Mouse (Mus musculus): ENCODE measurements around the gene Clic6. TPM values are rescaled to one million over a fixed set of nuclear protein-coding genes. Genes with fewer than 3 reads are reported as not detected.
A peak's percentile ranks its signal among the peaks of the same experiment; 100 is the strongest.

Gene Clic6
- total and polyA plus RNA-seq, 2 experiments from 2014 or later: 0.70 to 3.5 TPM

DNA sequence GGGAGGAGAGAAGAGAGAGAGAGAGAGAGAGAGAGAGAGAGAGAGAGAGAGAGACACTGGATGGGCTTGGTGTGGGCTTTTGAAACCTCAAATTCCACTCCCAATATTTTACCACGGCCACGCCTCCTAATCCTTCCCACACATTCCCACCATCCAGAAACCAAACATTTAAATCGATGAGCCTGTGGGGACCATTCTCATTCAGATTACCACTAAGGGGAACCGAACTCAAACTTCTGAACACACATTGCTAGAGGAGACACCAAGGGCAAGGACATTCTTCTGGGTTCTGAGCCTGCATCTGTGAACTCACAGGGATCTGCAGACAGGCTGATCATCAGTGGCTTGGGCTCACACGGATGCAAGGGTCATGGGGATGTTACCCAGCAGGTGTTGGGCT, 2.9 kb downstream of the Clic6 start:
- H3K4me1 ChIP-seq (ENCODE audit: insufficient read depth, low read length): no peaks in the 10 kb centered on the region
- H3K27ac ChIP-seq (ENCODE audit: low read depth, low read length): no peak overlapping the region
- DNase-seq (ENCODE audit: low spot score) (no peak), ATAC-seq (ENCODE audit: low FRiP score) (no peak)
- H3K9ac ChIP-seq (replicated peaks; ENCODE audit: low read length, poor library complexity, severe bottlenecking): no peak overlapping the region
- TF ChIP-seq CTCF (IDR thresholded peaks at IDR 0.05): no peak
- no peaks in the 10 kb centered on the region for H3K9me3 ChIP-seq (ENCODE audit: low read length)
- no peak overlapping the region for H3K4me2 ChIP-seq (ENCODE audit: low read depth, low read length, poor library complexity, severe bottlenecking)
- H3K4me3 ChIP-seq (ENCODE audit: low read depth, low read length): no peak overlapping the region
- H3K27me3 ChIP-seq (ENCODE audit: insufficient read depth, low read length): no peaks in the 10 kb centered on the region
- no peaks in the 10 kb centered on the region for H3K36me3 ChIP-seq (ENCODE audit: insufficient read depth, low read length)
- WGBS: 87% methylated on average over 5 of the region's 5 CpGs

DNA sequence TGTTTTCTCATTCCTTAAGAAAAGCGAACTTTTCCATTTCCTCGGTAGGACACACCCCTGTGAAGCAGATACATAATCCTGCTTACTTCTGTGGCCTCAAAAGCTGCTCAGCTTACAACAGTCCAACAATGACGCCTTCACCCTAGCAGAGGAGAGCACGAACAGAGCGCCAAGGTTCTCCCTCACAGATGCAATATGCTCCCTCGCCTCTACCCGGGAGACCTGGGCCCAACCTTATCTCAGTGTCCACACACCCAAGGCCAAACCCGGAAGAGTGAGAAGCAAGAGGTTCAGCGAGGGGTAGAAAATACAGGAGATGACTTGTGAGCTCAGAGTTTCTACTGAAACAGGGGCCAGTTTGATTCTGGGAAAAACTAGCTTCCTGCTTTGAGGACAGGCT, 3.8 kb downstream of the Clic6 start:
- no peak for TF ChIP-seq CTCF (IDR thresholded peaks at IDR 0.05)
- Histone ChIP-seq H3K4me1 (ENCODE audit: insufficient read depth, low read length) (no peaks in the 10 kb centered on the region), H3K9me3 (ENCODE audit: low read length) (no peaks in the 10 kb centered on the region), H3K27ac (ENCODE audit: low read depth, low read length) (no peak overlapping the region), H3K36me3 (ENCODE audit: insufficient read depth, low read length) (no peaks in the 10 kb centered on the region), H3K4me2 (ENCODE audit: low read depth, low read length, poor library complexity, severe bottlenecking) (no peak overlapping the region), H3K27me3 (ENCODE audit: insufficient read depth, low read length) (no peaks in the 10 kb centered on the region), H3K9ac (replicated peaks; ENCODE audit: low read length, poor library complexity, severe bottlenecking) (no peak overlapping the region), H3K4me3 (ENCODE audit: low read depth, low read length) (no peak overlapping the region)
- 81% methylated on average over 9 of the region's 9 CpGs for WGBS
- ATAC-seq (ENCODE audit: low FRiP score) (no peak), DNase-seq (ENCODE audit: low spot score) (no peak)

DNA sequence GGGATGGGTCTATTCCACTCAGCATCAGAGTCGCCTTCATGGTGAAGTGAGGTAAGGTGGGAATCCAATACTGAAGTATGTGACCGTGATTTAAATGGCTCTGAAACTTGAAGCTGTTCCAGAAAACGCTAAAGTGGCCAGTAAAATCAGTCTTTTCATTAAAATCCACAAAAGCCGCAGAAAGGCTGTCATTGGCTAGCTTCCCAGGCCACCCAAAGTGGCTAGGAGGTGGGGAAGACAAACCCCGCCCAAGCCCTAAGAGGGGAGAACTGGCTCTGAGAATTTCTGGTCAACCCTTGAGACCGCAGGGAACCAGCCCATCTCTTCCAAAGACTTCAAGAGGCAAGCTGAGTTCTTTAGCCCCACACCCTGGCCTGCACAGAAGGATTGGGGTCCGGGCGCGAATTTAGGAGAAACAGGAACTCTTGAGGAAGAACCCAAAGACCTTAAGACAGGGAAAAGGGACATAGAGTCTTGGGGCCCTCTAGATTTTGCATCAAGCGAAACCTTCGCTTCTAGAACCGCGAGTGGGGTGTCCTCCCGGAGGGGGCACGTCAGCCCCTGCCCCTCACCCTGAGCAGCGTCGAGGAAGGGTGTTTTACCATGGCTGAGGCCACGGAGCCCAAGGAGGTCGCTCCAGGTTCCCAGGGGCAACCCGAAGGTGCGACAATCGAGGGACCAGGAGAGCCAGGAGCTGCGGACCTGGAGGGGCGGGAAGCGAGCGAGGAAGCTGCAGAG, 12.5 kb downstream of the Clic6 start:
- Histone ChIP-seq H3K27me3 (ENCODE audit: insufficient read depth, low read length) (peaks cover 13% of the 10 kb centered on the region), H3K36me3 (ENCODE audit: insufficient read depth, low read length) (no peaks in the 10 kb centered on the region), H3K9ac (replicated peaks; ENCODE audit: low read length, poor library complexity, severe bottlenecking) (peak overlapping the region; percentile 54), H3K27ac (ENCODE audit: low read depth, low read length) (no peak overlapping the region), H3K4me2 (ENCODE audit: low read depth, low read length, poor library complexity, severe bottlenecking) (peak overlapping the region; percentile 91), H3K9me3 (ENCODE audit: low read length) (no peaks in the 10 kb centered on the region), H3K4me1 (ENCODE audit: insufficient read depth, low read length) (no peaks in the 10 kb centered on the region), H3K4me3 (ENCODE audit: low read depth, low read length) (peak overlapping the region; percentile 49)
- no peak for ATAC-seq (ENCODE audit: low FRiP score)
- no peak for DNase-seq (ENCODE audit: low spot score)
- 9% methylated on average over 26 of the region's 26 CpGs for WGBS
- TF ChIP-seq CTCF (IDR thresholded peaks at IDR 0.05): no peak

DNA sequence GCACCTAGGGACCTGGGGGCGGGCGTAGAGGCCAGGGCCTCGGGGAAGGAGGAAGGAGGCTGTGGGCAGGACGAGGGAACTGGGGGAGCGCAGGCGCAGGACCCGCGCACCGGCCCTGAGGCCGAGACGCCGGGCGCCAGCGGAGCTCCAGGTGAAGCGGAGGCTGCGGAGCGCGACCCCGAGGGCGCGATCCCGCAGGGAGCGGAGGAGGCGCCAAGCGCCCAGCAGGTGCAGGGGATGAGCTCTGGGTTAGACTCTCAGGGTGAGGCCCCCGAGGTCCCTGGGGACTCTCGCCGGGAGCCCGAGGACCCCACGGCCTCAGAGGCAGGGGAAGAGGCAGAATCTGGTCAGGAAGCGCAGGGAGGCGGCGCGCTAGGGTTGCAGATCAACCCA, 13.0 kb downstream of the Clic6 start:
- Histone ChIP-seq H3K27me3 (ENCODE audit: insufficient read depth, low read length) (peaks cover 13% of the 10 kb centered on the region), H3K36me3 (ENCODE audit: insufficient read depth, low read length) (no peaks in the 10 kb centered on the region), H3K4me3 (ENCODE audit: low read depth, low read length) (peak overlapping the region; percentile 49), H3K4me1 (ENCODE audit: insufficient read depth, low read length) (no peaks in the 10 kb centered on the region), H3K9me3 (ENCODE audit: low read length) (no peaks in the 10 kb centered on the region), H3K9ac (replicated peaks; ENCODE audit: low read length, poor library complexity, severe bottlenecking) (peak overlapping the region; percentile 54), H3K27ac (ENCODE audit: low read depth, low read length) (no peak overlapping the region), H3K4me2 (ENCODE audit: low read depth, low read length, poor library complexity, severe bottlenecking) (peak overlapping the region; percentile 91)
- DNase-seq (ENCODE audit: low spot score): no peak
- TF ChIP-seq CTCF (IDR thresholded peaks at IDR 0.05): no peak
- under 1% methylated on average over 28 of the region's 34 CpGs for WGBS
- ATAC-seq (ENCODE audit: low FRiP score): peak; percentile 38; the same call in 1 of the 2 replicates

DNA sequence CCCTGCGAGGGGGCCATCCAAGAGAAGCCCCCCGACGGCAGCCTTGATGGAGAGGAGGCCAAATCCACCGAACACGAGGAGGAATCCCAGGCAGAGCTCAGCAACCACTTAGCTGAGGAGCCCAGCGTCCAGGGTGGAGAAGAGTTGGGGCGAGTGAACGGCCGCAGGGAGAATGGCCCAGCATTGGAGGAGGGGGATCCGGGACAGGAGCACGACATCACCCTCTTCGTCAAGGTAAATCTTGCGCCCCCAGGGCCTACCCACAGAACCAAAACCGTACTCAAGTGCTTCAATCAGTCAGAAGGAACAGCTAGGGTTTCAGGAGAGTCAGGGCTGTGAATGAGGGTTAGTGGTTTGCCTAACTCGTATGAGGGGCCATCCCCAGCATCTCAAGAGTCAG, 13.8 kb downstream of the Clic6 start:
- DNase-seq (ENCODE audit: low spot score): no peak
- Histone ChIP-seq H3K4me2 (ENCODE audit: low read depth, low read length, poor library complexity, severe bottlenecking) (peak overlapping the region; percentile 91), H3K27ac (ENCODE audit: low read depth, low read length) (no peak overlapping the region), H3K4me3 (ENCODE audit: low read depth, low read length) (peak overlapping the region; percentile 49), H3K4me1 (ENCODE audit: insufficient read depth, low read length) (no peaks in the 10 kb centered on the region), H3K9me3 (ENCODE audit: low read length) (no peaks in the 10 kb centered on the region), H3K27me3 (ENCODE audit: insufficient read depth, low read length) (peaks cover 13% of the 10 kb centered on the region), H3K36me3 (ENCODE audit: insufficient read depth, low read length) (no peaks in the 10 kb centered on the region), H3K9ac (replicated peaks; ENCODE audit: low read length, poor library complexity, severe bottlenecking) (0 out of 2 replicates have a peak overlapping the region, but pooled peaks have one; percentile 54)
- TF ChIP-seq CTCF (IDR thresholded peaks at IDR 0.05): no peak
- 19% methylated on average over 15 of the region's 15 CpGs for WGBS
- no peak for ATAC-seq (ENCODE audit: low FRiP score)

DNA sequence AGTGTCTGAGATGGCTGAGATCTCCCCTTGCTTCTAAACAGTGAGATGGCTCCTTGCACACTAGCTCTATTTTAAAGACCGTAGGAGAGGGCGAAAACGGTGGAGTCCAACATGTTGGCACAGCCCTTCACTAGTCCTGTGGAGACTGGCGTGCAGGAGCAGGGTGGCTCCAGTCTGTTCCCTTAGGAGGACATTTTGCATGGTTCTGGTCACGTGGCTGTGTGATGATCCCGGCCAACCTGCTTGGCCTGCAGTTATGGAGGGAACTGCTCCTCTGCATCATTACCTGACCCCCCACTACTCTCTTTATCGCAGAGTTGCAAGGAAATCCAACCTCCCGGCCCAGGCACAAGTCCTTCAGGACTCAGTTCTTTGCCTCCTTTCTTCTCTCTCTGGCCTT, 15.0 kb downstream of the Clic6 start:
- H3K4me2 ChIP-seq (ENCODE audit: low read depth, low read length, poor library complexity, severe bottlenecking): no peak overlapping the region

More for the DNA sequence above, 15.0 kb downstream of the Clic6 start:
- Histone ChIP-seq H3K9ac (replicated peaks; ENCODE audit: low read length, poor library complexity, severe bottlenecking) (no peak overlapping the region), H3K36me3 (ENCODE audit: insufficient read depth, low read length) (no peaks in the 10 kb centered on the region), H3K27ac (ENCODE audit: low read depth, low read length) (no peak overlapping the region), H3K9me3 (ENCODE audit: low read length) (no peaks in the 10 kb centered on the region), H3K4me1 (ENCODE audit: insufficient read depth, low read length) (no peaks in the 10 kb centered on the region), H3K4me3 (ENCODE audit: low read depth, low read length) (no peak overlapping the region), H3K27me3 (ENCODE audit: insufficient read depth, low read length) (peaks cover 13% of the 10 kb centered on the region)
- ATAC-seq (ENCODE audit: low FRiP score): no peak
- DNase-seq (ENCODE audit: low spot score): no peak
- 77% methylated on average over 8 of the region's 8 CpGs for WGBS
- TF ChIP-seq CTCF (IDR thresholded peaks at IDR 0.05): no peak

All from midbrain, postnatal 0 days (tissue).